Mouse (Mus musculus): ENCODE results near the gene Habp2.
"Not testable (repeated sequence)": the region's sequence is repeated elsewhere in the genome, so short reads cannot be mapped to it uniquely, and the experiment has no call there.

The Habp2 gene

GRCm38 (mm10) chr19:56297264-56297663 is 10.3 kb downstream of the Habp2 start:
- DNase-seq = no peak

DNA sequence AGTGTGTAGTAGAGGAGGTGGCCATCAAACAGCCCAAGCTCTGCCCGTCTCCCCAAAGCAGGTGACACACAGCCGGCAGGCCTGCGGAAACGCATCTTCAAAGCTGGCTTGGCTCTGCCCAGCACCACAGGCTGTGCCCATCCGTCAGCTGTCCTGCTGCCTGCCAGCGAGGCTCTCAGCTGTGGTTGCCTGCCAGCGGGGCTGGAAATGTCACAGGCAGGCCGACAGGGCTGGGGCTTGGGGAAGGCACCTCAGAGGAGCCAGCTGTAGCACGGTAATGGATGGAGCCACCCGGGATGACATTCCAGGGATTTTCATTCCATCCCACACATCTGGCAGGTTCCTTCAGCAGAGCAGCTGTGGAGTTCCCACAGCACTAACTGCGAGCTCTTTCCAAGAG is 13.9 kb downstream of the Habp2 start:
- no peak for DNase-seq

- DNase-seq = no peak
Measured at GRCm38 (mm10) chr19:56316531-56316930, 29.6 kb downstream of the Habp2 start.

GRCm38 (mm10) chr19:56319219-56319618 is 32.3 kb downstream of the Habp2 start:
- DNase-seq = no peak

GRCm38 (mm10) chr19:56319629-56320028 is 32.7 kb downstream of the Habp2 start:
- no peak for DNase-seq

DNA sequence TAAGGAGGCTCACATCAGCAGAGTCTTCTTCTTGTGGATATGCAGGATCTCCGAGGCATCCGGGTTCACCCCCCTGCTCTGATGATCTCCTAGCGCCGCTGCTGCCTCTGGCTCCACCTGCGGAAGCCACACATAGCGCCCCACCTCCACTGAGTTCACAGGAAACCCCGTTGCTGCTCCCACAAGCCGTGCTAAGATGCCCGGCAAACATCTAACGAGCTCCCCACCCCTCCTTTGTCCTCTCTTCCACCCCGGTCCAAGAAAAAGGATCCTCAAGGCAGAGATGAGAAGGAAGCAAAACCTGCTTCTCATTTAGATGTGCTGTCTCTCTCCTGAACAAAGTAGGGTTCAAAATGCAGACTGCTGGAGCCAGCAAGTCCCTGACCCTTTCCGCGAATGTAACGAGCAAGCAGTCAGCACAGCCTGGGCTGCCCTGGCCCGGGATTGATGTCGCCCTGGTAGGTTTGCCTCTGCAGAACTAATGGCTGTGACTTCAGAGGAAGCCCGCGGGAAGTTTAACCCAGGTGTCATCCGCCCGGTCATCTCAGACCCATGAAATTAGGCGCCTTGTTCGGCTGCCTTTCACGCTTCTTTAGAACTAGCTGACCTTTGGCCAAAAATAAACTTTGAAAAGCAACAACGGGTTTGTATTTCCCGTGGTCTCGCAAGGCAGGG is 33.4 kb downstream of the Habp2 start:
- DNase-seq = peak; percentile 56

- DNase-seq = peak; percentile 37
Measured at GRCm38 (mm10) chr19:56321303-56321920, 34.5 kb downstream of the Habp2 start.

DNA sequence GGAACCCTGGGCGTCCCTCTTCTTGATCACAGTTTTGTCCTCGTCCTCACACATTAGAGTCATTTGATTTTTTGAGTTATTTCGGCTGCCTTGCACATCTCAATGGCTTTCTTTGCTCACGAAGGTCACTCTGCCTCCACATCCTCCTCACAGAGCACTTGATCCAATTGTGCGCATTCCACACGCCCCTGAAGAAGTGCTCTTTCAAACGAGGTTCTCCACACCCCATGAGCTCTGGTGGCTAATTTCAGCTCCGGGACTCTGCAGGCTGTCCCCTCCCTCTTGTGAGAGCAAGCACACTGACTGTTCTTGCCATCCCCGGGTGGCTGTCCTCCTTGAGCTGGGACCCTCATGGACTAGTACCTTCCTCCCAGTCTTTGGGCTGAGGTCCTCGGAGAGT is 38.7 kb downstream of the Habp2 start:
- no peak for DNase-seq

DNA sequence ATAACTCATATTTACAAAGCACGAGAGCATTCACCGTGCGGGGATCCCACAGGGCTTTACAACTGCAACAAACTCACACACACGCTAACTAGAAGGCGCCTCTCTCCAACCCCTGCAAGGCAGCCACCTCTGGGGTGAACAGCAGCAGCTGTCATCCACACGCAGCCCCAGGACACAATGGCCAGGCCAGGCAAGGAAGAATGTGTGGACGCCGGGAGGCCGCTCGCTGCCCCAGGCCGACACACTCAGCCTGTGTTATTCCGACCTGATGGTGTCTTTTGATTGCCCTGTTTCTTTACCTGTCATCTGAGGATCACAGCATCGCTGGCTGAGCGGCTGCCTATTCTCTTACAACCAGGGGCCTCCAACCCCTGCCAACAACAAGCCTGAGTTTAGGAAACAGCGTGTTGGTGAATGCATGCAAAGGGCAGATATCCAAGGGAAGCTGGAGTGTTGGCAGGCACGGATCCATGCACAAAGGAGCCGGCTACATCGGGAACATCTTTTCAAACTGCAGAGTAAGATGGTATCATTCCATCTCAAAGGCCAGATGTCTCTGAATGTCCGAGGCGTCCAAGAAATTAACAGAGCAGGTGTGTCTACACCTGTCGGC is 39.4 kb downstream of the Habp2 start:
- no peak for DNase-seq

DNA sequence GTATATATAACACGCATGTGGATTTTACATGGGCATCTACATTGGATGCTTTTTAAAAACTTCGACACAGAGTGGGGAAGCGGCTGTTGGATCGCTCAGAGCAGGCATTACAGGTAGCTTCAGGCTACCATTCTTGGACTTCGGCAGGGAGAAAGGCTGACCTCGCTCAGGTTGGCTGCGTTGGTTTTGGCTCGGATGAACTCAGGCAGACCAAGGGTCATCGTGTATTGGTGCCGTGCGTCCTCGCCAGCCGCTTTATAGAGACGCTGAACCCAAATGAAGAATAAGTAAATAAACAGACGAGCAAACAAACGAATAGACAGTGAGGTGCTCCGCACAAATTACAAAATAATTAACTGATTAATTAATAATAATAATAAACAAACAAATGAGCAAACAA is 49.4 kb downstream of the Habp2 start:
- no peak for DNase-seq

- no peak for DNase-seq
Measured at GRCm38 (mm10) chr19:56336826-56337225, 49.9 kb downstream of the Habp2 start.

GRCm38 (mm10) chr19:56342006-56342405 is 55.1 kb downstream of the Habp2 start:
- peak; percentile 47 for DNase-seq

- DNase-seq = no peak
Measured at GRCm38 (mm10) chr19:56343869-56344563, 57.1 kb downstream of the Habp2 start.

DNA sequence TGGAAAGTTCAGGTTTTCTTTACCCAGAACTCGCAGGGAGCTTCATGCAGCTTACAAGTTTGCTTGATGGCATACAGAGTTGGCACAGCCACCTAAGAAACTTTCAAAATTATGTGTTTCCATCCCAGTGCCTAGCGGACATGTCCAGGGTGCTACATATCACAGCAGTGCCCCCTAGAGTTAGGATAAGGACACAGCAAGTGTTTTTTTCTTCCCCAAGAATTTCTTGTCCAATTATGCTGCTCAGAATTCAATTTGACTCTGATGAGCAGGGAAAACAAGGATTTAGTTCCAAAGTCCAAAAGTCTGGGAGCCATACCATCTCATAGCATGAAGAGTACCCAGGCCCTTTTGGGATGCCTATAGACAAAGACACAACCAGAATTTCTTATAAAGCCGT is 59.1 kb downstream of the Habp2 start:
- no peak for DNase-seq

DNA sequence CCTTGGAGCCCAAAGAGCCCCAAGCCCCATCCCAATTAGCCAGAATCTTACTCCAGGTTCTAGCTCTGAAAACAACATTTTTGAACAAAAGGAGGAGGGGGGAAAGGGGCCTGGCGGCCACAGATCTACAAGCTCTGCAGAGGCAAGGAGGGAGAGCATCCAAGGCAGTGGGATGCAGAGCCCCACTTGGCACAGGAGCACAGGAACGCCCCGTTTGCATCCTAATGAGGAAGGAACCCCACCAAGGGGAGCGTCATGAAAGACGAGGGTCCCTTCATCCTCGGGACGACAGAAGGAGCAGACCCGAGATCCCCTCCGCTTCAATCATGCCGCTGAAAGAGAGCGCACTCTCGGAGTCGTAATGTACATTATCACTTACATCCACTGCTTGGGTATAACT is 59.8 kb downstream of the Habp2 start:
- DNase-seq = no peak

GRCm38 (mm10) chr19:56349295-56349694 is 62.4 kb downstream of the Habp2 start:
- peak; percentile 47 for DNase-seq

DNA sequence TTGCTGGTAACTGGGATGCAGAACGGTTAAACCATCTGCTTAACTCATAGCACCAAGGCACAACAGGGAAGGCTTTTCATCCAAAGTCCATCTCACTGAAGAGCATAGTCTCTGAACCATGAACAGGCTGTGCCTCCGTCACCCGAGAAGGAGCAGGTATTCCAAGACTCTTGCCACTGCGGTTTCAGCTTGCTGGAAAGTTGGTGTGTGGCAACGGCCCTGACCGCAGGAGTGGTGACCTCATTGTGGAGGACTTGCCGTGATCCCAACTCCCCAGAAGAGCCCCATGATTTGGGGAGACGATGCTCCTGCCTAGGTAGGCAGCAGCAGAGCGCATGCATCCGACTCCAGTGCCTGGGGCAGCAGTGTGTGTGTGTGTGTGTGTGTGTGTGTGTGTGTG is 66.8 kb downstream of the Habp2 start:
- no peak for DNase-seq

DNA sequence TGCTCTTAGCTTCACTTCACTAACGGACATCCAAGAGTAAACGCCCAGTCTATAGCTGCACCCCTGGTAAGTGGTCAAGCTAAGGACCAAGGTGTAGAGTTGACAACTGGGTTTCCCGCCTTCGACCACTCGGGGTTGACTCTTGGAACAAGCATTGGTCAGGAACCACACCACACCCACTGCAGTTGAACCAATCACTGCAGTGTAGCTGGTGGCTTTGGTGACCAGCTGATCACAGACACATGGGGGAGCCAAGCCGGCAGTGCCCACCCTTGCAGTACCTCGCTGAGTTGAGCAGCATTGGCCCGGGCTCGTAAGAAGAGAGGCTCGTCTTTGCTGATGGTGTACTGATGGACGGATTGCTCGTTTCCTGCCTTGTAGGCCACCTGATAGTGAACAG is 68.3 kb downstream of the Habp2 start:
- no peak for DNase-seq

DNA sequence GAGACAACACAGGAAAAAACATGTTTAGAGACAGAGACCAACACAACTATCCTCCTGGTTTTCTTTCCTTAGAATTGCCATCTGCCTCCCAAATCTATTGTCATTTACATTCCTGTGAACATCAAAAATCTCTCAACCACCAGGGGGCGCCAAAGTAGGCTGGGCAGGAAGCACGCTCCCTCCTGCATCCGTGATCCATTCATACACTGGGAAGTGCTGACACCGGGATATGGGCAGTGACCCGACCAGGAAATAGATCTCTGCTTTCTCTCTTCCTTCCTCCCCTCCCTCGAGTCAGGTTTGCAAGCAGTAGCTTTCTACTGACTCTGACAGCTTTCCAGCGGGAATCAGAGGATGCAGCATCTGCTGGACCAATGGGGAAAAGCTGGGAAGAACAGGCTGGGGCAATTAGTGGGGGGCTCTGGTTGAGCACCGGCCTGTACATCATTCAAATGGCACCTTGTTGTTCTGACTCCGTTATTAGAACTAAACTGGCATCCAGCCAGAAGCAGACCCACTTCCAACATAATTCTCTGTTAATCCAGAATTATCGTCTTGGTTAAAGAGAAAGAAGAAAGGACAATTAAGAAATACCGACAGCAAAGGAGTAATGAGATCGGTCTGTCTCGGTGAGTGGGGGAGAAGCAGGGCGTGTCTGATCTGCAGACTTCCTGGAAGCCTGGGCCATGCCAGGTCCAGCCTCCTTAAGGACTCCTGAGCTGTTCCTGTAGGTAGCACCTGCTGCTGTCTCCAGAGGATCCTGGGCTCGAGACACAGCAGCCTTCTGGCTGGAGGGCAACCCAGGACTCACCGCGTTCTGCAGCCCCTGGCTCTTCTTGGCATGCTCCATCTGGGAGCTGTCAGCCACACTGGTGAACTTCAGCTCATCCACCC is 69.8 kb downstream of the Habp2 start:
- DNase-seq = peak; percentile 89

GRCm38 (mm10) chr19:56357374-56357708 is 70.4 kb downstream of the Habp2 start:
- DNase-seq = not testable (repeated sequence)

DNA sequence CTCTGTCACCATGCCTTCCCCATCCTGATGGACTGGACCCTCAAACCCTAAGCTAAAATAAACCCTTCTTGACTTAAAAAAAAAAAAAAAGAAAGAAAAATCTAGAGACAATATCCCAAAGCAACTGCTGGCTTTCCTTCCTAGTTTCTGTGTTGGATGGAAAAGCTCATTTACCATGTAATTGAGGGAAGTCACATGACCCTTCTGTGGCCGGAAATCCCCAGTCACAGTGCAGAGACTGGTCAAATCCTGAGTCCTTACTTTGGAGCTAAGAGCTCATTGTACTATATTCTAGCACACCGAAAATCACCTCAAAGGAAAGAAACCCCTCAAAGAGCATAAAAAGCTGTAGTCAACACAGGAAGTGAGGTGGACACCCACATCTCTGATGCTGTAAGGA is 72.0 kb downstream of the Habp2 start:
- no peak for DNase-seq

DNA sequence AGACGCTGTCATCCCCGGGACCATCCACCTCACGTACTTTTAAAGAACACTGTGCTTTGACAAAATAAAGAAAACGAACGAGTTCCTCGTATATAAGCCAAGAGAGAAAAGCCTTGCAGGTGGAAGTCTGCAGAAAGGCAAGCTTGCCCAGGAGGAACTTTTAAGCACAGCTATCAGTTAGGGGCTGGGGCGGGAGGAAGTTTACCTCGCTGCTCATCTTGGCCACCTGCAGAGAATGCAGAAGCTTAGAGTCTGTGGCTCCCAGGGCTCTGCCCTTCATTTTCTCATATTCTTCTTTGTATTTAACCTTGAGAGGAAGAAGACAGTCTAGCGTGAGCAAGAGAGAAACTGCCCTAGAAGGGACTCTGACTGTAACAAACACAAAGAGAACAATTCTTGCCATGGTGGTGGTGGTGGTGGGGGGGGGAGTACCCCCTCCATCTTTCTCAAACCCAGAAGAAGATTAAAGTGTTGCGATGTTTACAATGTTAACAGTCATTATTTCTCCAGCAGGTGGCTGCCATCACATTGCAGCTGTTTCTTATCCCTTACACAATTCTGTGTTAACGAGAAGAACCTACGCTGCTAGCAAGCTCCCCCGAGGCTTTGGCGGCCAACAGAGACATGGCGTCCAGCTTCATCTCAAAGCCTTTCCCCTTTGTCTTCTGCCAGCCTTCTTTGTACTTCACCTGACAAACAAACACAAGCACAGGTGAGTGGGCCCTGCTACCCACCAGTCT is 77.0 kb downstream of the Habp2 start:
- peak; percentile 57 for DNase-seq
